8 mouse cellular contexts compared by ENCODE assay signal in genomic region chr8:105853178-105853577, GRCm38 (mm10). TPM values are rescaled to one million over a fixed set of nuclear protein-coding genes. Genes with fewer than 3 reads are reported as not detected.
DNase-seq lines count a peak whose midpoint lies in the region; ATAC-seq and TF ChIP-seq lines count a peak whose summit lies in the region.

TSS of gene Cenpt (minus strand) at chr8:105853278.

- no peaks in the 10 kb centered on the region for H3K27me3 ChIP-seq in thymus, adult 2 months (ENCODE audit: control insufficient read depth, insufficient read depth, low read length)
- no peaks in the 10 kb centered on the region for H3K27me3 ChIP-seq in midbrain, embryonic 12.5 days

- H3K4me1 ChIP-seq in thymus, adult 2 months (replicated peaks; ENCODE audit: control insufficient read depth, insufficient read depth, low read length): peaks cover 18% of the 10 kb centered on the region
- peaks cover 35% of the 10 kb centered on the region for H3K4me1 ChIP-seq in midbrain, embryonic 12.5 days

- DNase-seq in cerebellum, adult 9-10 months: peak; percentile 60
- no peak for DNase-seq in cerebellum, postnatal 36 days
- no peak for DNase-seq in thymus, adult 2 months
- DNase-seq in thymus, postnatal 4 days: no peak
- no peak for DNase-seq in large intestine, adult 2 months (ENCODE audit: low read depth, low spot score)
- DNase-seq in embryo, embryonic 10.5 days (ENCODE audit: low spot score): no peak

- no peaks in the 10 kb centered on the region for H3K9me3 ChIP-seq in midbrain, embryonic 12.5 days

- no peak within 1 kb of the TSS for H3K9ac ChIP-seq in midbrain, embryonic 12.5 days (replicated peaks)

- H3K4me3 ChIP-seq in thymus, adult 2 months (ENCODE audit: control insufficient read depth, insufficient read depth, low read length): no peak within 1 kb of the TSS
- H3K4me3 ChIP-seq in midbrain, embryonic 12.5 days: no peak within 1 kb of the TSS

- TF ChIP-seq CTCF in thymus, adult 2 months (IDR thresholded peaks at IDR 0.05; ENCODE audit: borderline replicate concordance, control insufficient read depth, extremely low read depth, insufficient read depth, low read length, poor library complexity): no peak

- 96% methylated on average over 3 of the region's 3 CpGs for WGBS in thymus, adult 2 months
- WGBS in large intestine, adult 2 months: 86% methylated on average over 3 of the region's 3 CpGs
- 93% methylated on average over 3 of the region's 3 CpGs for WGBS in midbrain, embryonic 12.5 days

- ATAC-seq in midbrain, embryonic 12.5 days (ENCODE audit: low FRiP score, low read depth): no peak
- no peak for ATAC-seq in cerebellum, adult (ENCODE audit: insufficient number of reproducible peaks, low FRiP score, low TSS enrichment)

- no peak within 1 kb of the TSS for H3K4me2 ChIP-seq in midbrain, embryonic 12.5 days (replicated peaks)

- H3K36me3 ChIP-seq in thymus, adult 2 months (ENCODE audit: control insufficient read depth, insufficient read depth, low read length): peaks cover 5% of the 10 kb centered on the region
- peaks cover 22% of the 10 kb centered on the region for H3K36me3 ChIP-seq in midbrain, embryonic 12.5 days

- no peak within 1 kb of the TSS for H3K27ac ChIP-seq in thymus, adult 2 months (ENCODE audit: control insufficient read depth, insufficient read depth, low read length)
- H3K27ac ChIP-seq in midbrain, embryonic 12.5 days (replicated peaks): no peak within 1 kb of the TSS

- TF ChIP-seq POLR2A in thymus, adult 2 months (IDR thresholded peaks at IDR 0.05; ENCODE audit: control insufficient read depth, extremely low read depth, insufficient read depth, low read length, poor library complexity): no peak

RNA-seq across cellular contexts. Expression of gene Cenpt, which starts in this region (rescaled TPM):
- 53.2 TPM in 2 replicates for polyA plus RNA-seq in thymus, adult 2 months (2012; rRNA removed)
- 20.5 and 20.6 TPM in 2 replicates for polyA plus RNA-seq in large intestine, adult 2 months (2012; rRNA removed)
- polyA plus RNA-seq in midbrain, embryonic 12.5 days (2016; fragmentation: Nextera tagmentation; extraction: Ambion mirVana): 66.3 and 67.0 TPM in 2 replicates
